Mouse (Mus musculus): Measurements from ENCODE around the gene Hist2h4. TPM values are rescaled to one million over a fixed set of nuclear protein-coding genes. Genes with fewer than 3 reads are reported as not detected.

Gene Hist2h4
- total RNA-seq, 2 experiments from 2014 or later, result 105 to 135 TPM

- no peak for ATAC-seq (replicated peaks; ENCODE audit: low FRiP score, low TSS enrichment, poor library complexity, severe bottlenecking)
Observed at GRCm38 (mm10) chr3:96249034-96249345, 14.1 kb downstream of the Hist2h4 start.

GRCm38 (mm10) chr3:96248141-96249033 lies 14.7 kb downstream of the Hist2h4 start:
- ATAC-seq (replicated peaks; ENCODE audit: low FRiP score, low TSS enrichment, poor library complexity, severe bottlenecking), result no peak

GRCm38 (mm10) chr3:96247356-96248140 lies 15.6 kb downstream of the Hist2h4 start:
- no peak for ATAC-seq (replicated peaks; ENCODE audit: low FRiP score, low TSS enrichment, poor library complexity, severe bottlenecking)

- peak; percentile 75 for ATAC-seq (replicated peaks; ENCODE audit: low FRiP score, low TSS enrichment, poor library complexity, severe bottlenecking)
Observed at GRCm38 (mm10) chr3:96246427-96246856, 16.7 kb downstream of the Hist2h4 start, which contains the start of gene Hist2h3c1. Gene Hist2h3c1 (plus strand): TSS chr3:96246685.

GRCm38 (mm10) chr3:96246018-96246417 lies 17.1 kb downstream of the Hist2h4 start:
- peak; percentile 72 for ATAC-seq (replicated peaks; ENCODE audit: low FRiP score, low TSS enrichment, poor library complexity, severe bottlenecking)

GRCm38 (mm10) chr3:96245003-96245886 lies 17.9 kb downstream of the Hist2h4 start, which contains the start of gene Hist2h2aa1:
Gene Hist2h2aa1 (plus strand): TSS chr3:96245497.
- ATAC-seq (replicated peaks; ENCODE audit: low FRiP score, low TSS enrichment, poor library complexity, severe bottlenecking), result peak; percentile 71

GRCm38 (mm10) chr3:96243921-96244572 lies 19.1 kb downstream of the Hist2h4 start:
- ATAC-seq (replicated peaks; ENCODE audit: low FRiP score, low TSS enrichment, poor library complexity, severe bottlenecking), result no peak

GRCm38 (mm10) chr3:96240799-96241197 lies 22.3 kb downstream of the Hist2h4 start:
- ATAC-seq (replicated peaks; ENCODE audit: low FRiP score, low TSS enrichment, poor library complexity, severe bottlenecking), result no peak

GRCm38 (mm10) chr3:96239949-96240798 lies 22.9 kb downstream of the Hist2h4 start, which contains the start of gene Hist2h2aa2:
Gene Hist2h2aa2 (minus strand): TSS chr3:96240276.
- peak; percentile 62 for ATAC-seq (replicated peaks; ENCODE audit: low FRiP score, low TSS enrichment, poor library complexity, severe bottlenecking)

GRCm38 (mm10) chr3:96238954-96239793 lies 23.9 kb downstream of the Hist2h4 start, which contains the start of gene Hist2h3c2:
Gene Hist2h3c2 (minus strand): TSS chr3:96239127.
- ATAC-seq (replicated peaks; ENCODE audit: low FRiP score, low TSS enrichment, poor library complexity, severe bottlenecking), result peak; percentile 75

- ATAC-seq (replicated peaks; ENCODE audit: low FRiP score, low TSS enrichment, poor library complexity, severe bottlenecking), result peak; percentile 11
Observed at GRCm38 (mm10) chr3:96237904-96238511, 25.1 kb downstream of the Hist2h4 start.

GRCm38 (mm10) chr3:96237335-96237903 lies 25.7 kb downstream of the Hist2h4 start:
- ATAC-seq (replicated peaks; ENCODE audit: low FRiP score, low TSS enrichment, poor library complexity, severe bottlenecking), result no peak

GRCm38 (mm10) chr3:96236834-96237334 lies 26.2 kb downstream of the Hist2h4 start:
- ATAC-seq (replicated peaks; ENCODE audit: low FRiP score, low TSS enrichment, poor library complexity, severe bottlenecking), result no peak

GRCm38 (mm10) chr3:96235836-96236235 lies 27.3 kb downstream of the Hist2h4 start:
- ATAC-seq (replicated peaks; ENCODE audit: low FRiP score, low TSS enrichment, poor library complexity, severe bottlenecking), result no peak

GRCm38 (mm10) chr3:96234914-96235313 lies 28.2 kb downstream of the Hist2h4 start:
- ATAC-seq (replicated peaks; ENCODE audit: low FRiP score, low TSS enrichment, poor library complexity, severe bottlenecking), result no peak

- ATAC-seq (replicated peaks; ENCODE audit: low FRiP score, low TSS enrichment, poor library complexity, severe bottlenecking), result no peak
Observed at GRCm38 (mm10) chr3:96231758-96232120, 31.4 kb downstream of the Hist2h4 start.
